Mouse (Mus musculus) embryonic fibroblast, embryonic 13.5 days (primary cell): ENCODE results near the gene Mlph.

Experiments used
- CTCF ChIP-seq: IDR thresholded peaks from 2 replicates; pipeline ENCODE4 v1.5.1; 2011; ENCODE audit warnings: mild to moderate bottlenecking, control low read depth, low read length, moderate library complexity, borderline replicate concordance; ENCODE audit not compliant: insufficient read depth
- POLR2A ChIP-seq: IDR thresholded peaks from 2 replicates; pipeline ENCODE4 v1.6.1; 2011; ENCODE audit warnings: low read depth, mild to moderate bottlenecking, control low read depth, low read length, moderate library complexity

GRCm38 (mm10) chr1:90997641-90998040 lies 82.8 kb downstream of the Mlph start:
- TF ChIP-seq CTCF (no peak), POLR2A (no peak)
